Mouse (Mus musculus) limb, embryonic 11.5 days (tissue): ENCODE data around the gene Zcwpw1. TPM values are rescaled to one million over a fixed set of nuclear protein-coding genes. Genes with fewer than 3 reads are reported as not detected.

ENCODE experiments used
- ATAC-seq: fragments of 200-750 bp; cut with Nextera tagmentation; 2 replicates; pipeline ENCODE4 v1.8.0; 2017; ENCODE audit warnings: low read depth; ENCODE audit not compliant: insufficient number of reproducible peaks, low FRiP score, low TSS enrichment
- DNase-seq: peaks from one replicate; pipeline ENCODE4 v3.0.0-alpha.2; 2015; ENCODE audit warnings: low spot score
- H3K27ac ChIP-seq: fragments of 300-500 bp; sonication (generic); replicated peaks from 2 replicates; pipeline ENCODE4 v1.5.1; 2014; ENCODE audit warnings: low read depth, mild to moderate bottlenecking, low read length
- H3K27me3 ChIP-seq: fragments of 300-500 bp; sonication (generic); 2 replicates; pipeline ENCODE4 v1.6.1; 2014; ENCODE audit warnings: mild to moderate bottlenecking, low read length, mixed read lengths; ENCODE audit not compliant: control insufficient read depth, insufficient read depth
- H3K36me3 ChIP-seq: fragments of 300-500 bp; sonication (generic); 2 replicates; pipeline ENCODE4 v1.6.1; 2014; ENCODE audit warnings: mild to moderate bottlenecking, low read length, moderate library complexity, mixed read lengths; ENCODE audit not compliant: control insufficient read depth, insufficient read depth
- H3K4me1 ChIP-seq: fragments of 300-500 bp; sonication (generic); 2 replicates; pipeline ENCODE4 v1.6.1; 2014; ENCODE audit warnings: low read length, mixed read lengths; ENCODE audit not compliant: control insufficient read depth, insufficient read depth
- H3K4me2 ChIP-seq: fragments of 300-500 bp; sonication (generic); 2 replicates; pipeline ENCODE4 v1.6.1; 2014; ENCODE audit warnings: low read depth, mild to moderate bottlenecking, moderate library complexity; ENCODE audit not compliant: severe bottlenecking
- H3K4me3 ChIP-seq: fragments of 300-500 bp; sonication (generic); 2 replicates; pipeline ENCODE4 v1.5.1; 2014; ENCODE audit warnings: low read depth, low read length
- H3K9ac ChIP-seq: fragments of 300-500 bp; sonication (generic); 2 replicates; pipeline ENCODE4 v1.6.1; 2014; ENCODE audit warnings: mild to moderate bottlenecking, low read length
- H3K9me3 ChIP-seq: fragments of 300-500 bp; sonication (generic); 2 replicates; pipeline ENCODE4 v1.6.1; 2016; ENCODE audit warnings: low read length; ENCODE audit not compliant: control insufficient read depth
- WGBS: fragments of 180-500 bp; shearing (Covaris S2); extraction: QIAGEN DNeasy Blood & Tissue Kit; methylation state at CpG from one replicate; pipeline ENCODE4 v1.1.7; 2014; 5-methylcytosine and 5-hydroxymethylcytosine counted together
- polyA plus RNA-seq: library from polyadenylated mRNA; unstranded; fragments of >200 nt; fragmentation: Nextera tagmentation; extraction: Ambion mirVana; gene quantifications from 2 replicates; pipeline ENCODE4 v1.2.1, GENCODE M21; 2014

The Zcwpw1 gene
- polyA plus RNA-seq, 1 experiment from 2014 or later, result 19.6 TPM

GRCm38 (mm10) chr5:137751221-137751887 lies 36.2 kb upstream of the Zcwpw1 start:
- Histone ChIP-seq H3K4me1 (peaks cover 24% of the 10 kb centered on the region), H3K9me3 (no peaks in the 10 kb centered on the region), H3K27ac (no peak overlapping the region), H3K36me3 (peaks cover 15% of the 10 kb centered on the region), H3K4me2 (no peak overlapping the region), H3K4me3 (no peak overlapping the region), H3K27me3 (no peaks in the 10 kb centered on the region), H3K9ac (no peak overlapping the region)
- WGBS, result 95% methylated on average over 13 of the region's 13 CpGs
- ATAC-seq, result no peak
- DNase-seq, result no peak

GRCm38 (mm10) chr5:137751988-137752387 lies 35.6 kb upstream of the Zcwpw1 start:
- Histone ChIP-seq H3K4me2 (no peak overlapping the region), H3K4me3 (no peak overlapping the region), H3K27me3 (no peaks in the 10 kb centered on the region), H3K9ac (no peak overlapping the region), H3K36me3 (peaks cover 15% of the 10 kb centered on the region), H3K27ac (no peak overlapping the region), H3K4me1 (peaks cover 23% of the 10 kb centered on the region), H3K9me3 (no peaks in the 10 kb centered on the region)
- WGBS, result 88% methylated on average over 6 of the region's 6 CpGs
- no peak for ATAC-seq
- no peak for DNase-seq

GRCm38 (mm10) chr5:137753111-137753832 lies 34.3 kb upstream of the Zcwpw1 start:
- WGBS, result 75% methylated on average over 12 of the region's 13 CpGs
- Histone ChIP-seq H3K4me2 (no peak overlapping the region), H3K9ac (no peak overlapping the region), H3K27ac (no peak overlapping the region), H3K9me3 (no peaks in the 10 kb centered on the region), H3K4me1 (peaks cover 12% of the 10 kb centered on the region), H3K27me3 (no peaks in the 10 kb centered on the region), H3K36me3 (peaks cover 19% of the 10 kb centered on the region), H3K4me3 (no peak overlapping the region)
- ATAC-seq, result no peak
- no peak for DNase-seq

- Histone ChIP-seq H3K36me3 (peaks cover 27% of the 10 kb centered on the region), H3K9me3 (no peaks in the 10 kb centered on the region), H3K27me3 (no peaks in the 10 kb centered on the region), H3K9ac (no peak overlapping the region), H3K4me2 (no peak overlapping the region), H3K4me3 (no peak overlapping the region), H3K4me1 (no peaks in the 10 kb centered on the region), H3K27ac (no peak overlapping the region)
- ATAC-seq (no peak), DNase-seq (no peak)
- 86% methylated on average over 5 of the region's 5 CpGs for WGBS
Measured at GRCm38 (mm10) chr5:137755425-137755824, 32.2 kb upstream of the Zcwpw1 start.

GRCm38 (mm10) chr5:137756106-137756505 lies 31.5 kb upstream of the Zcwpw1 start:
- Histone ChIP-seq H3K9me3 (no peaks in the 10 kb centered on the region), H3K4me3 (no peak overlapping the region), H3K9ac (no peak overlapping the region), H3K27me3 (no peaks in the 10 kb centered on the region), H3K36me3 (peaks cover 26% of the 10 kb centered on the region), H3K4me2 (no peak overlapping the region), H3K4me1 (no peaks in the 10 kb centered on the region), H3K27ac (no peak overlapping the region)
- 86% methylated on average over 3 of the region's 3 CpGs for WGBS
- DNase-seq (no peak), ATAC-seq (no peak)

- no peak for ATAC-seq
Measured at GRCm38 (mm10) chr5:137756882-137757661, 30.5 kb upstream of the Zcwpw1 start.

GRCm38 (mm10) chr5:137757887-137758286 lies 29.7 kb upstream of the Zcwpw1 start:
- H3K4me3 ChIP-seq, result no peak overlapping the region
- no peak overlapping the region for H3K27ac ChIP-seq

More at GRCm38 (mm10) chr5:137756882-137757661, 30.5 kb upstream of the Zcwpw1 start:
- H3K9me3 ChIP-seq, result no peaks in the 10 kb centered on the region
- no peaks in the 10 kb centered on the region for H3K4me1 ChIP-seq
- H3K9ac ChIP-seq, result no peak overlapping the region
- no peaks in the 10 kb centered on the region for H3K27me3 ChIP-seq
- WGBS, result 46% methylated on average over 10 of the region's 10 CpGs
- DNase-seq, result peak; percentile 93
- H3K27ac ChIP-seq, result no peak overlapping the region
- peaks cover 21% of the 10 kb centered on the region for H3K36me3 ChIP-seq
- no peak overlapping the region for H3K4me2 ChIP-seq
- H3K4me3 ChIP-seq, result no peak overlapping the region

GRCm38 (mm10) chr5:137758921-137759534 lies 28.6 kb upstream of the Zcwpw1 start:
- no peak overlapping the region for H3K4me2 ChIP-seq
- H3K27me3 ChIP-seq, result no peaks in the 10 kb centered on the region
- 94% methylated on average over 19 of the region's 19 CpGs for WGBS
- peaks cover 17% of the 10 kb centered on the region; the same call in 1 of the 2 replicates for H3K36me3 ChIP-seq
- no peak overlapping the region for H3K9ac ChIP-seq
- H3K4me1 ChIP-seq, result no peaks in the 10 kb centered on the region
- H3K4me3 ChIP-seq, result no peak overlapping the region
- H3K9me3 ChIP-seq, result no peaks in the 10 kb centered on the region
- no peak for DNase-seq
- no peak for ATAC-seq
- H3K27ac ChIP-seq, result no peak overlapping the region

More at GRCm38 (mm10) chr5:137757887-137758286, 29.7 kb upstream of the Zcwpw1 start:
- no peak for ATAC-seq
- Histone ChIP-seq H3K36me3 (peaks cover 19% of the 10 kb centered on the region), H3K9me3 (no peaks in the 10 kb centered on the region), H3K9ac (no peak overlapping the region), H3K4me1 (no peaks in the 10 kb centered on the region), H3K4me2 (no peak overlapping the region), H3K27me3 (no peaks in the 10 kb centered on the region)
- 87% methylated on average over 6 of the region's 6 CpGs for WGBS
- DNase-seq, result no peak
